Mouse (Mus musculus): ENCODE results near the gene Gatd1.

DNA sequence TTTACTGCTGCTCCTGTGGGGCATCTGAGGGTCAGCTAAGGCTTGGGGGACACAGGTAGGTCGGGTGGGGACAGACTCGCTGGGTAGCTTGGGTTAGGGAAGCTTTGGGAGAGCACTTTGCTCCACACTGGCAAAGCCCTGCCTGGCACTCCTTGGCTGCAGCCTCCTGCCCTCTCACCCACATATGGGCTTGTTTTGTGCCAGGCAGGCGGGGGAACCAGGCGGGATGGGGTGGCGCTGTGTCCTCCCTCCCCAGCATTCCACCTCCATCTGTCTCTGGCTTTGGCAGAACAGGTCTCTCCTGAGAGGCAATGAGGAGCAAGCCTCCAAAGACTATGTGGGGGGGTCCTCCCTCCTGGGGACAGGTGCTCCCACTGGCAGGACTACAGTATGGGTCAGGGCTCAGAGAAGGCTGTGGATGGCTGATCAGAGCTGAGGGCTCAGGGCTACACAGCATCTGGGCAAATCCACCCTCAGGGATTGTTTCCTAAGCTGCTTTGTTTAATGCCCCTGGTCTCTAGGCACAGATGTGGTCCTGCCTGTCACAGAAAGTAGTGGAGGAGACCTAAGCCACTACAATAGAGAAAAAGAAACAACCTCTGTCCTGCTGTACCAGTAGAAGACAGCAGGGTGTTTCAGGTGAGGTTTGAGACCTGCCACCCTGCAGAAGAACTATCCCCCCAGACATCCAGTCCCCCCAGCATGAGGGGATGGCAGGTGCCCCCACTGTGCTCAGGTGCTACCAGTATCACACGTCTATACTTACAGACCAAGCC, 19.0 kb upstream of the Gatd1 start:
- TF ChIP-seq CTCF (IDR thresholded peaks at IDR 0.05; ENCODE audit: low read depth, low read length) (no peak), TAL1 (conservative IDR thresholded peaks at IDR 0.05; ENCODE audit: low read depth, low read length) (no peak), GATA1 (IDR thresholded peaks at IDR 0.05; ENCODE audit: borderline replicate concordance, low read length) (no peak), POLR2AphosphoS5 (IDR thresholded peaks at IDR 0.05; ENCODE audit: insufficient replicate concordance, low read depth, low read length) (no peak), GATA2 (IDR thresholded peaks at IDR 0.05; ENCODE audit: borderline replicate concordance, low read depth, low read length) (no peak)
